Mouse (Mus musculus) fibroblast of lung, adult 2 months (primary cell): Measurements from ENCODE around the gene Acadvl.

Experiments
- DNase-seq: peaks from one replicate; pipeline ENCODE4 v3.0.0-alpha.2; 2011; ENCODE audit warnings: low read depth

Gene Acadvl

GRCm38 (mm10) chr11:70001865-70002264 is 13.3 kb downstream of the Acadvl start:
- no peak for DNase-seq

DNA sequence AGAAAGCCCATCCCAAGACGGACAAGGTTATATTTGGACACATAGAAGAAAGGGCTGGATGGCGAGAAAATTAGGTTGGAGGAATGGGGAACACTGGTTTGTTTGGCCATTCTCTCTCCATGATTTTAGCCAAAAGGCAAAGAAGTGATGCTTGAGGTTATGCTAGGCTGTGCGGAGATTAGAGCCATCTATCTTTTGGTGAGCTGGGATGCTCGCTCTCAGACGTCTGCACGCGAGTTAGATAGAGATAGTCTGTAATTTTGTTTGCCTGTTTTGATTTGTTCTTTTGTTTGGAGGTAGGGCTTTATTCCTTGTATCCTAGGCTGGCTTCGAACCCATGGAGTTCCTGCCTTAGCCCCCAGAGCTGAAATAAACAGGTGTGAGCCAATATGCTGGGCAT is 14.1 kb downstream of the Acadvl start:
- DNase-seq, result no peak

GRCm38 (mm10) chr11:70000396-70000898 is 14.8 kb downstream of the Acadvl start, which contains the start of gene Dvl2:
Gene Dvl2 (plus strand): TSS chr11:70000595.
- DNase-seq, result peak; percentile 94

DNA sequence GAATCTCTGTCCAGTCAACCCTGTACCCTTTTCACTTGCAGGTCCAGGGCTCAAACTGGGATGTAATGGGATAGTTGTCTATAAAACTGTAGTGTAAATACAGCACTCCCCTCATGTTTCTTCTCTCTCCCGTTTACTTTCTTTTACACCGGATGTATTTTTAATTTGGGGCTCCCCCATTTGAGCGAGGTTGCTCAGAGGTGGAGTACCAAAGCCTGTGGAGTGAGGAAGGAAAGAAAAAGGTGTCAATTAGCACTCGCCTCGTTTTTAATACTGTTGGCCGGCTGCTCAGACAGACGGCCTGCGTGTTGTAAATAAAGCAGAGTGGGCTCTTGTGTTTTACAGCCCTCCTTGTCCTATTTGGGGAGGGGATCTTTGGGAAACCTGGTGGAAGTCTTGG is 15.5 kb downstream of the Acadvl start:
- no peak for DNase-seq

DNA sequence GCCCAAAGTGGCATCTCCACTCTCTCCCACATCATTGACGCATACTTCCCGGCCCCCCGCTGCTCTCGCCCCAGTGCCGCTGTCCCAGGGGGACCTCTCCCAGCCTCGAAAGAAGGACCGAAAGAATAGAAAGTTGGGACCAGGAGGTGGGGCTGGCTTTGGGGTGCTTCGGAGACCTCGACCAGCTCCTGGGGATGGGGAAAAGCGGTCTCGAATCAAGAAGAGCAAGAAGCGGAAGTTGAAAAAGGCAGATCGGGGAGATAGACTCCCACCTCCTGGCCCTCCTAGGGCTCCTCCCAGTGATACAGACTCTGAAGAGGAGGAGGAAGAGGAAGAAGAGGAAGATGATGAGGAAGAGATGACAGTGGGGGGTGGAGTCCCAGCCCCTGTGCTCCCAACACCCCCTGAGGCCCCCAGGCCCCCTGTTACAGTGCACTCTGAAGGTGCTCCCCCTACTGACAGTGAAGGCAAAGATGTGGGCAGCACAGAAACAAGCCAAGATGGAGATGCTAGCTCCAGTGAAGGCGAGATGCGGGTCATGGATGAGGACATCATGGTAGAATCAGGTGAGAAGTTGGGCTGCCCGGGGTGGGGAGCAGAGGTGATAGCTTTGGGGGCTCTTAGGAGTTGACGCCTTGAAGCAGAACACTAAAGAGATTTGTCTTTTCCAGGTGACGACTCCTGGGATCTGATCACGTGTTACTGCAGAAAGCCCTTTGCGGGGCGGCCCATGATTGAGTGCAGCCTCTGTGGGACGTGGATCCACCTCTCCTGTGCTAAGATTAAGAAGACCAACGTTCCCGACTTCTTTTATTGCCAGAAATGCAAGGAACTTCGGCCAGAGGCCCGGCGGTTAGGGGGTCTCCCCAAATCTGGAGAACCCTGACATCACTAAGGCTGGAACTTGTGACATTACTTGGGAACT is 16.4 kb downstream of the Acadvl start:
- no peak for DNase-seq

- DNase-seq, result no peak
Observed at GRCm38 (mm10) chr11:69997070-69997509, 18.1 kb downstream of the Acadvl start.

GRCm38 (mm10) chr11:69996161-69997061 is 18.8 kb downstream of the Acadvl start:
- no peak for DNase-seq

- DNase-seq, result peak; percentile 98
Observed at GRCm38 (mm10) chr11:69995391-69995960, 19.7 kb downstream of the Acadvl start, which contains the start of gene Phf23. Gene Phf23 (plus strand): TSS chr11:69995777.

DNA sequence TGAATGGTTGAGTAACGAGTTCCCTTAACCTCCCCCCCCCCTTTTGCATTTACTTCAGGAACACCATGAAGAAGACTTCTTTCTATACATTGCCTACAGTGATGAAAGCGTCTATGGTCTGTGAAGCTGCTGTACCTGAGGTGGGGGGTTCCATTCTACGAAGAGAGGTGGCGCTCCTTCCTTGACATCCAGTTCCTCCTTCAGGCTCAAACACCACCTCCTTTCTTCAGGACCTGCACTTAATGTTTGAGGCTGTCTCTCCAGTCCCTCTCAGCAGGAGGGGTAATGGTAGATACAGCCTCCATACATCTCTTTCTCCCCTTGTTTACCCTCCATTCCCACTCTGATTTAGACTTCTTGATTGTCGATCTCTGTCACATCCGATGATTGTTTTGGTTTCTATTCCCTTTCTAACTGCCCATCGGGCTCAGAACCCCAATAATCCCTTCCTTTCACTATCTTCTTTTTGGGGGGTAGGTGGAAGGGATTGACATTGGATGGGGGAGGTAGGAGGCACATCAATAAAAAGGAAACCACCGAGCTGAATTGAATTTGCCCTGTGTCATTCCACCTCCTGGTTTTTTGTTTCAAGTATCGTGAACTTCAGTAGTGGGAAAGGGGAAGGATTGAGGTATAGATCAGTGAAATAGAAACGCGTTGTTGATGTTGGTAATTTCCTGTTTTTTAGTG is 20.7 kb downstream of the Acadvl start:
- DNase-seq, result no peak

DNA sequence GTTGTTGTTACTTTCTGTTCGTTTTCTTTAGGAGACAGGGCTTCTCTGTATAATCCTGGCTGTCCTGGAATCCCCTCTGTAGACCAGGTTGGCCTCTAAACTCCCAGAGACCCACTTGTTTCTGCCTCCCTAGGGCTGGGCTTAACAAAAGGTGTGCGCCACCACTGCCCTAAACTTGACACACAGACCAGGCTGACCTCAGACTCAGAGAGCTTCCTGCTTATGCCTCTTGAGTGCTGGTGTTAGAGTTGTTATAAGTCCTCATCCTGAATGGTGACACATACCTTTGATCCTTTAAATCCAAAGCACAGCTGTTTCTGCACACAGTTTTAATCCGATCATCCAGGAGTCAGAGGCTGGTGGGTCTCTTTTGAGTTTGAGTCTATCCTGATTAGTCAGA is 22.3 kb downstream of the Acadvl start:
- no peak for DNase-seq

DNA sequence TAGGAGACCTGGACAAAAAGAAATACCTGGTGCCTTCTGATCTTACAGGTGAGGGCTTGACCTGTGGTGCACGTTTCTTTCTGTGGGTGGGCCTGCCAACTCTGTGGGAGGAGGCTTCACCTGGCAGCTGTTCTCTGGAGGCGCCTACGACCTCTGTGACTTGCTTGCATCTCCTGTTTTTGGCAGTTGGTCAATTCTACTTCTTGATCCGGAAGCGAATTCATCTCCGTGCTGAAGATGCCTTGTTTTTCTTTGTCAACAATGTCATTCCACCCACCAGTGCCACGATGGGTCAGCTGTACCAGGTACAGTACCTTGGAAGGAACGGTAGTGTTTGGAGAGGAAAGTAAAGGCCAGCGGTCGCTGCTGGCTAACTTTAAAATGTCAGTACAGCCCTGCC is 22.8 kb downstream of the Acadvl start:
- no peak for DNase-seq

- DNase-seq, result no peak
Observed at GRCm38 (mm10) chr11:69991711-69992110, 23.5 kb downstream of the Acadvl start.

GRCm38 (mm10) chr11:69990850-69991691 is 24.1 kb downstream of the Acadvl start, which contains the start of gene Gabarap:
Gene Gabarap (plus strand): TSS chr11:69991143.
- DNase-seq, result peak; percentile 96

GRCm38 (mm10) chr11:69989949-69990348 is 25.3 kb downstream of the Acadvl start:
- DNase-seq, result no peak

DNA sequence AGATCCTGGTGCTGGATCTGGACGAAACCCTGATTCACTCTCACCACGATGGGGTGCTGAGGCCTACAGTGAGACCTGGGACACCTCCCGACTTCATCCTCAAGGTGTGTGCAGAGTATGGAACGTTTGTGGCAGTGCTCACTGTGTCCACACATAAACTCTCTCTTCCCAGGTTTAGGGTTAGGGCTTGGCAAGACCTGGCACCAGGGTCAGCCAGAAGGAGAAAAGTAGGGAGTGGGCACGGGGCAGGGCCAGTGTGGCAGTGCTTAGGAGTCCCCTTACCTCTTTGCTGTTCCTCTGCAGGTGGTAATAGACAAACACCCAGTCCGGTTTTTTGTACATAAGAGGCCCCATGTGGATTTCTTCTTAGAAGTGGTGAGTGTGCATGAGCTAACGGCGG is 30.8 kb downstream of the Acadvl start:
- no peak for DNase-seq

DNA sequence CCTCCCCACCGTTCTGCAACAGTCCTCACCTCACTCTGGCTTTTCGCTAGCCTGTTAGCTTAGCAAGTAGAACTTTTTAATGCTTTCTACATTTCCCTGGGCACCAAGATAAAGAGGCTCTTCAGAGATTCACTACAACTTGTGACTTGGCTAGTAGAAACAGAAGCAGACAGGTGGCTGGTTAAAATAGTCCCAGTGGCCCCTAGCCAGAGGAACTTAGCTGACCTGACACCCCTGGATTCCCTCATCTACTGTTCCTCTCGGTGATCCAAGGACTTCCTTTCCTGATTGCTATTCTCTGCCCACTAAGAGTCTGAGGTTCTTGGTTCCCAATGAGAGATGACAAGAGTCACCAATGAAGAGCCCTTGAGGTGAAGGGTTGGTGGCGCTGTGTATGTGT is 31.8 kb downstream of the Acadvl start:
- DNase-seq, result no peak

- no peak for DNase-seq
Observed at GRCm38 (mm10) chr11:69982877-69983276, 32.3 kb downstream of the Acadvl start.

DNA sequence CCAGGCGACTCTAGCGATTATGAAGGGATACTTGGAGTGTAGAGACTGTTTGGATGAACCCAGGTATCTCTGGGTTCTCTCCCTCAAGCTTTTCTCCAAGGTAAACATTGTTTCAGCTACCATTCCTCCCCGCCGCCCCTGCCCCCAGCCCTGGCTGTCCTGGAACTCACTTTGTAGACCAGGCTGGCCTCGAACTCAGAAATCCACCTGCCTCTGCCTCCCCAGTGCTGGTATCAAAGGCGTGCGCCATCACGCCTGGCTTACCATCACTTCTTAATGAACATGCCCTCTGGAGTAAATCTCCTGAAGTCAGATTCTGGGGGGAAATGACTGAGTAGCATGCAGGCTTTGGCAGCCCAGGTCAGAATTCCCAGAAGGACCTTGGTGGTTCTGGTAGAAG is 33.0 kb downstream of the Acadvl start, which contains the start of gene Elp5:
Gene Elp5, minus strand, starts transcription at position 293 of the 400 bp plus-strand sequence.
- DNase-seq, result no peak

DNA sequence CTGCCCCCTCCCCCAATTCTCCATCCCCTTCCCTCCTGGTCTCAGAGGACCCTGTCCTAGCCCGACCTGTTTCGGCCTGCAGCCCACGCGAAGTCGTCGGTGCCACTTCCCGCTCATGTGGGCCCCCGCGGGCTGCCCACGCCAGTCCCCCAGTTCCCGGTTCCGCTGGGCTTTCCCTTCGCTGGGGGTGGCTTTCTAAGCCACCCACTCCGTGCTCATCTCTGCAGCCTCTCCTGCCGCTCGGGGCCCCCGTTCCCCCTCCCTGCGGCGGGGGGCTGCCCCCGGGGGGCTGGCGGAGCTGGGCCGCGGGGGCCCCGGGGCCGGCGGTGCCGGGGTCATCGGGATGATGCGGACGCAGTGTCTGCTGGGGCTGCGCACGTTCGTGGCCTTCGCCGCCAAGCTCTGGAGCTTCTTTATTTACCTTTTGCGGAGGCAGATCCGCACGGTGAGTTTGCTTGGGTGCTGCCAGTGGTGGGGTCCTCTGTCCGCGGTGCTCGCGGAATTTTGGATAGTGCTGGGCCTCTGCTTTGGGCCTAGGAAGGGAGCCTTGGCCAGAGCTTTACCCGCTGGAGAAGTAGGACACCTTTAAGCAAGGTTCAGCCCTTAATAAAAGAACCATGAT is 34.0 kb downstream of the Acadvl start, which contains the start of gene Ctdnep1:
Gene Ctdnep1, plus strand, starts transcription at position 16 of the 622 bp plus-strand sequence.
- DNase-seq, result no peak
